Mouse (Mus musculus) neural tube, embryonic 13.5 days (tissue): ENCODE data around the gene Cyb5d1. TPM values are rescaled to one million over a fixed set of nuclear protein-coding genes. Genes with fewer than 3 reads are reported as not detected.
A peak's percentile ranks its signal among the peaks of the same experiment; 100 is the strongest.
"Not testable (repeated sequence)": the region's sequence is repeated elsewhere in the genome, so short reads cannot be mapped to it uniquely, and the experiment has no call there.

Source experiments
- ATAC-seq: fragments of 200-750 bp; cut with Nextera tagmentation; 2 replicates; pipeline ENCODE4 v1.8.0; 2017; ENCODE audit warnings: low read depth, mild to moderate bottlenecking, moderate TSS enrichment, moderate library complexity
- H3K27ac ChIP-seq: fragments of 300-500 bp; sonication (generic); replicated peaks from 2 replicates; pipeline ENCODE4 v1.5.1; 2015; ENCODE audit warnings: moderate library complexity, mild to moderate bottlenecking, inconsistent platforms
- H3K27me3 ChIP-seq: fragments of 300-500 bp; sonication (generic); 2 replicates; pipeline ENCODE4 v1.6.1; 2015; ENCODE audit warnings: mild to moderate bottlenecking, inconsistent platforms
- H3K36me3 ChIP-seq: fragments of 300-500 bp; sonication (generic); 2 replicates; pipeline ENCODE4 v1.6.1; 2015; ENCODE audit warnings: mild to moderate bottlenecking, inconsistent platforms
- H3K4me1 ChIP-seq: fragments of 300-500 bp; sonication (generic); replicated peaks from 2 replicates; pipeline ENCODE4 v1.6.1; 2015; ENCODE audit warnings: inconsistent platforms
- H3K4me2 ChIP-seq: fragments of 300-500 bp; sonication (generic); 2 replicates; pipeline ENCODE4 v1.6.1; 2015; ENCODE audit warnings: inconsistent platforms, mild to moderate bottlenecking, moderate library complexity
- H3K4me3 ChIP-seq: fragments of 300-500 bp; sonication (generic); 2 replicates; pipeline ENCODE4 v1.5.1; 2015; ENCODE audit warnings: mild to moderate bottlenecking, inconsistent platforms
- H3K9ac ChIP-seq: fragments of 300-500 bp; sonication (generic); 2 replicates; pipeline ENCODE4 v1.6.1; 2015; ENCODE audit warnings: moderate library complexity, mild to moderate bottlenecking, inconsistent platforms
- H3K9me3 ChIP-seq: fragments of 300-500 bp; sonication (generic); 2 replicates; pipeline ENCODE4 v1.6.1; 2016; ENCODE audit warnings: inconsistent platforms
- WGBS: fragments of 180-500 bp; shearing (Covaris S2); methylation state at CpG from one replicate; pipeline ENCODE4 v1.1.7; 2015; 5-methylcytosine and 5-hydroxymethylcytosine counted together
- polyA plus RNA-seq: library from polyadenylated mRNA; unstranded; fragments of >200 nt; fragmentation: Nextera tagmentation; extraction: Ambion mirVana; gene quantifications from 2 replicates; pipeline ENCODE4 v1.2.1, GENCODE M21; 2015

Gene Cyb5d1
- polyA plus RNA-seq = 36.2 and 39.2 TPM in 2 replicates

- H3K9me3 ChIP-seq = not testable (repeated sequence)
Measured at GRCm38 (mm10) chr11:69395235-69395633, at the start of gene Cyb5d1, which contains the start of gene Naa38. Gene Cyb5d1 (minus strand): TSS chr11:69395631. Gene Naa38 (plus strand): TSS chr11:69395487.

GRCm38 (mm10) chr11:69443328-69443727 lies 47.9 kb upstream of the Cyb5d1 start:
- 35% methylated on average over 5 of the region's 5 CpGs for WGBS
- no peaks in the 10 kb centered on the region for H3K9me3 ChIP-seq
- H3K4me2 ChIP-seq = no peak overlapping the region
- no peak for ATAC-seq
- no peaks in the 10 kb centered on the region for H3K36me3 ChIP-seq
- H3K27me3 ChIP-seq = no peaks in the 10 kb centered on the region
- H3K4me3 ChIP-seq = no peak overlapping the region
- H3K27ac ChIP-seq = no peak overlapping the region
- no peak overlapping the region for H3K9ac ChIP-seq
- peaks cover 10% of the 10 kb centered on the region for H3K4me1 ChIP-seq

More at GRCm38 (mm10) chr11:69395235-69395633, at the start of gene Cyb5d1, which contains the start of gene Naa38:
- WGBS = under 1% methylated on average over 24 of the region's 24 CpGs
- peak within 1 kb of the TSS; percentile 80 for H3K4me2 ChIP-seq
- H3K27ac ChIP-seq = peak within 1 kb of the TSS; percentile 97
- H3K27me3 ChIP-seq = not testable (repeated sequence)
- peak within 1 kb of the TSS; percentile 83 for H3K9ac ChIP-seq
- H3K36me3 ChIP-seq = peaks cover 26% of the 10 kb centered on the region
- H3K4me3 ChIP-seq = peak within 1 kb of the TSS; percentile 54
- peak; percentile 85 for ATAC-seq
- peaks cover 34% of the 10 kb centered on the region for H3K4me1 ChIP-seq

GRCm38 (mm10) chr11:69437291-69437690 lies 41.9 kb upstream of the Cyb5d1 start:
- ATAC-seq = no peak
- no peaks in the 10 kb centered on the region for H3K27me3 ChIP-seq
- no peak overlapping the region for H3K4me2 ChIP-seq
- peaks cover 3% of the 10 kb centered on the region for H3K4me1 ChIP-seq
- H3K9me3 ChIP-seq = no peaks in the 10 kb centered on the region
- 61% methylated on average over 3 of the region's 3 CpGs for WGBS
- H3K27ac ChIP-seq = no peak overlapping the region
- no peaks in the 10 kb centered on the region for H3K36me3 ChIP-seq
- no peak overlapping the region for H3K4me3 ChIP-seq
- no peak overlapping the region for H3K9ac ChIP-seq

GRCm38 (mm10) chr11:69433189-69433588 lies 37.8 kb upstream of the Cyb5d1 start:
- Histone ChIP-seq H3K4me2 (no peak overlapping the region), H3K4me1 (peaks cover 9% of the 10 kb centered on the region), H3K9me3 (no peaks in the 10 kb centered on the region), H3K36me3 (no peaks in the 10 kb centered on the region), H3K9ac (no peak overlapping the region), H3K27ac (no peak overlapping the region), H3K4me3 (no peak overlapping the region), H3K27me3 (no peaks in the 10 kb centered on the region)
- ATAC-seq = no peak
- 57% methylated on average over 6 of the region's 6 CpGs for WGBS

GRCm38 (mm10) chr11:69432640-69432982 lies 37.2 kb upstream of the Cyb5d1 start:
- Histone ChIP-seq H3K9me3 (no peaks in the 10 kb centered on the region), H3K4me3 (no peak overlapping the region), H3K27me3 (no peaks in the 10 kb centered on the region), H3K36me3 (no peaks in the 10 kb centered on the region), H3K4me2 (no peak overlapping the region), H3K9ac (no peak overlapping the region), H3K27ac (no peak overlapping the region), H3K4me1 (peaks cover 9% of the 10 kb centered on the region)
- ATAC-seq = no peak
- WGBS = 80% methylated on average over 11 of the region's 11 CpGs

GRCm38 (mm10) chr11:69431829-69432639 lies 36.6 kb upstream of the Cyb5d1 start:
- Histone ChIP-seq H3K27me3 (no peaks in the 10 kb centered on the region), H3K9me3 (no peaks in the 10 kb centered on the region), H3K36me3 (no peaks in the 10 kb centered on the region), H3K4me3 (no peak overlapping the region), H3K4me2 (peak overlapping the region; percentile 25), H3K27ac (no peak overlapping the region), H3K4me1 (peaks cover 9% of the 10 kb centered on the region), H3K9ac (no peak overlapping the region)
- ATAC-seq = peak; percentile 88
- WGBS = 35% methylated on average over 11 of the region's 11 CpGs

GRCm38 (mm10) chr11:69430631-69431030 lies 35.2 kb upstream of the Cyb5d1 start:
- Histone ChIP-seq H3K27me3 (no peaks in the 10 kb centered on the region), H3K9ac (no peak overlapping the region), H3K9me3 (no peaks in the 10 kb centered on the region), H3K4me1 (peaks cover 9% of the 10 kb centered on the region), H3K4me3 (no peak overlapping the region), H3K36me3 (no peaks in the 10 kb centered on the region), H3K4me2 (no peak overlapping the region), H3K27ac (no peak overlapping the region)
- WGBS = 85% methylated on average over 15 of the region's 15 CpGs
- ATAC-seq = no peak

GRCm38 (mm10) chr11:69429313-69429712 lies 33.9 kb upstream of the Cyb5d1 start:
- H3K4me1 ChIP-seq = peaks cover 9% of the 10 kb centered on the region
- H3K27ac ChIP-seq = no peak overlapping the region
- no peak overlapping the region for H3K4me3 ChIP-seq
- 59% methylated on average over 2 of the region's 2 CpGs for WGBS
- no peaks in the 10 kb centered on the region for H3K36me3 ChIP-seq
- no peaks in the 10 kb centered on the region for H3K27me3 ChIP-seq
- no peak overlapping the region for H3K9ac ChIP-seq
- H3K9me3 ChIP-seq = no peaks in the 10 kb centered on the region
- H3K4me2 ChIP-seq = no peak overlapping the region
- ATAC-seq = no peak

- WGBS = 31% methylated on average over 4 of the region's 4 CpGs
- no peak for ATAC-seq
- H3K27me3 ChIP-seq = no peaks in the 10 kb centered on the region; the same call in 1 of the 2 replicates
- H3K9me3 ChIP-seq = no peaks in the 10 kb centered on the region
- no peak overlapping the region for H3K4me3 ChIP-seq
- peaks cover 9% of the 10 kb centered on the region for H3K4me1 ChIP-seq
- no peak overlapping the region for H3K4me2 ChIP-seq
- H3K36me3 ChIP-seq = no peaks in the 10 kb centered on the region
- no peak overlapping the region for H3K9ac ChIP-seq
- no peak overlapping the region for H3K27ac ChIP-seq
Measured at GRCm38 (mm10) chr11:69428751-69429150, 33.3 kb upstream of the Cyb5d1 start.

- Histone ChIP-seq H3K4me1 (peaks cover 8% of the 10 kb centered on the region; the same call in 1 of the 2 replicates), H3K9ac (no peak overlapping the region), H3K27me3 (peaks cover 19% of the 10 kb centered on the region), H3K9me3 (no peaks in the 10 kb centered on the region), H3K36me3 (no peaks in the 10 kb centered on the region), H3K4me3 (no peak overlapping the region), H3K4me2 (no peak overlapping the region), H3K27ac (no peak overlapping the region)
- ATAC-seq = no peak
- WGBS = 79% methylated on average over 2 of the region's 2 CpGs
Measured at GRCm38 (mm10) chr11:69426246-69426645, 30.8 kb upstream of the Cyb5d1 start.

- Histone ChIP-seq H3K9ac (no peak overlapping the region), H3K4me1 (peaks cover 27% of the 10 kb centered on the region), H3K27me3 (peaks cover 28% of the 10 kb centered on the region), H3K9me3 (no peaks in the 10 kb centered on the region), H3K4me2 (no peak overlapping the region), H3K27ac (no peak overlapping the region), H3K4me3 (no peak overlapping the region), H3K36me3 (no peaks in the 10 kb centered on the region)
- 79% methylated on average over 6 of the region's 6 CpGs for WGBS
- no peak for ATAC-seq
Measured at GRCm38 (mm10) chr11:69423885-69424284, 28.5 kb upstream of the Cyb5d1 start.

- Histone ChIP-seq H3K9ac (no peak overlapping the region), H3K27me3 (peaks cover 28% of the 10 kb centered on the region), H3K4me3 (no peak overlapping the region), H3K36me3 (no peaks in the 10 kb centered on the region), H3K4me1 (peaks cover 35% of the 10 kb centered on the region), H3K27ac (no peak overlapping the region), H3K4me2 (no peak overlapping the region), H3K9me3 (no peaks in the 10 kb centered on the region)
- ATAC-seq = no peak
- WGBS = 89% methylated on average over 10 of the region's 10 CpGs
Measured at GRCm38 (mm10) chr11:69422842-69423241, 27.4 kb upstream of the Cyb5d1 start.
